Mouse (Mus musculus): Measurements from ENCODE around the gene Klf9.

Gene Klf9

DNA sequence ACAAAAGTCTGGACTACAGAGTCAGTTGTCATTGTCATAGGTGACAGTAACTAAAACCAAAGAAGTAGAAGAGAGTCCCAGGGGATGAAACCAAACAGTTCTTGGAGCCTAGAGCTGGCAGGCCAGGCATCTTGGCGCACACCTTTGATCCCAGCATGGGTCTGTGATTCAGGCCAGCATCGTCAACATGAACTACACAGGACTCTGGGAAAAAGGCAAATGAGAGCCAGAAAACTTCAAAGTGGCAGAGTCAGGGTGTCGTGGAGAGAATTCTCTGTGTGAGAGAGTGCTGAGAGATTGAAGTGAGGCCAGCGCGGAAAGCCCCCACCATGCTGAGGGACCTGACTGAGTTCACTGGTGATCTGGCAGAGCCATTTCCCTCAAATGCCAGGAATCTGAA is 29.4 kb downstream of the Klf9 start:
- CTCF ChIA-PET: interaction anchor here in 1 of 4 experiments (0.5 to 0.6 kb wide), 2 partner anchors 155 to 357 kb away, joined by 3 to 4 read pairs; no protein-coding TSS in a partner anchor
- POLR2A ChIA-PET: interaction anchor here (0.6 to 25.4 kb wide), 23 partner anchors 10 to 128 kb away, joined by 3 to 738 read pairs (median 13); partner anchors contain the start of gene Klf9 (in 2 of the 4)

DNA sequence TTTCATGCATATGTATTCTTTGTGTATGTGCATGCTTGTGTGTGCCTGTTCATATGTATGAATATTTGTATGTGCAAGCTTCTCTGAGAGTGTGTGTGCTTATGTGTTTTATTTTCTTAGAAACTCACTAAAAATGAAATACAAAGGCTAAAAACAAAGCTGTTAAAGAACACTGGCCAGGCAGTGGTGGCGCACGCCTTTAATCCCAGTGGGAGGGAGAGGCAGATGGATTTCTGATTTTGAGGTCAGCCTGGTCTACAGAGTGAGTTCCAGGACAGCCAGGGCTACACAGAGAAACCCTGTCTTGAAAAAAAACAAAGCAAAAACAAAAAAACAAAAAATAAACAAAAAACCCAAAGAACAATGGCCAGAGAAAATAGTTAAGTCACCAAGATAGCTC is 30.1 kb downstream of the Klf9 start:
- POLR2A ChIA-PET: interaction anchor here in 3 of 4 experiments (0.7 to 25.4 kb wide), 31 partner anchors 9 to 255 kb away, joined by 3 to 738 read pairs (median 6); partner anchors contain the start of gene Klf9 (in 2 of the 3)
- CTCF ChIA-PET: interaction anchor here in 2 of 4 experiments (1.5 to 1.9 kb wide), 2 partner anchors 156 to 256 kb away, joined by 3 to 4 read pairs; no protein-coding TSS in a partner anchor

DNA sequence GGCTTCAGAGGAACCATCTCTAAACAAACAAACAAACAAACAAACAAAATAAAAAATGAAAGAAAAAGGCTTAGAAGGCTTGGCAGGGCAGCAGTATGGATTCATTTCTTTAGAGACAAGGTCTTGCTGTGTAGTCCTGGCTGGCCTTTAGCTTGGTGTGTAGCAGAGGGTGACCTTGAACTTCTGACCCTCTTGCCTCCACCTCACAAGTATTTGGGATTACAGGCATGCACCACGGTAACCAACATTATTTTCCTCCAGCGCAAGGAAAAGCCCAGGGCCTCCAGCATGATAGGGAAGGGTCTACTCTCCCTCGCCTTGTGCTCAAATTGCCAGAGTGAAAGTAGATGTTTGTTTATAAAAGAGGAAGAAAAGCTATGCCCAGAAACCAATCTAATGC is 34.1 kb downstream of the Klf9 start:
- CTCF ChIA-PET: interaction anchor here in 1 of 4 experiments (1.7 kb wide), 1 partner anchor 13 kb away, joined by 3 read pairs; no protein-coding TSS in a partner anchor
- POLR2A ChIA-PET: interaction anchor here (0.6 to 4.9 kb wide), 40 partner anchors 9 to 119 kb away, joined by 3 to 51 read pairs (median 6); partner anchors contain the start of gene Klf9 (in 1 of the 4)

DNA sequence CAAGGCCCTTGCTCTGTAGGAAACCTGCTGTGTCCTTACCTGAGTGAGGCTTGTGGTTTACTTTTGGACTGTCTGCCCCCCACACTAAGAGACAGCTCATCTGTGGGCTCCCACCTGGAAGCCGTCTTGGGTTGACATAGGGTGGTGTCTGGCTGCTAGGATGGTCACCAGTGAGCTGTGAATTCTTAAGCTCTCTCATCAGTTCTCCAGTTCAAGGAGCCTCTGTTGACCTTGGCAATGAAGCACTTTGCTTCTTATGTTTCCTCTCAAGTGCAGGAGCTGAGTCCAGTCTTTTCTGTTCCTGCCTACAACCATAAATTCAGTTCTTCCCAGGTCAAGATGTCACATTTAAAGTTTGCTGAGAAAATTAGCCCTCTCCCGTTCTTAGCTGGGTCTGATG is 34.5 kb downstream of the Klf9 start:
- ChIA-PET POLR2A (interaction anchor here (0.6 to 4.9 kb wide), 43 partner anchors 9 to 156 kb away, joined by 3 to 51 read pairs (median 6); partner anchors contain the start of gene Klf9 (in 2 of the 4)), CTCF (interaction anchor here in 2 of 4 experiments (1.1 to 1.7 kb wide), 2 partner anchors 13 to 160 kb away, joined by 3 read pairs; no protein-coding TSS in a partner anchor)

DNA sequence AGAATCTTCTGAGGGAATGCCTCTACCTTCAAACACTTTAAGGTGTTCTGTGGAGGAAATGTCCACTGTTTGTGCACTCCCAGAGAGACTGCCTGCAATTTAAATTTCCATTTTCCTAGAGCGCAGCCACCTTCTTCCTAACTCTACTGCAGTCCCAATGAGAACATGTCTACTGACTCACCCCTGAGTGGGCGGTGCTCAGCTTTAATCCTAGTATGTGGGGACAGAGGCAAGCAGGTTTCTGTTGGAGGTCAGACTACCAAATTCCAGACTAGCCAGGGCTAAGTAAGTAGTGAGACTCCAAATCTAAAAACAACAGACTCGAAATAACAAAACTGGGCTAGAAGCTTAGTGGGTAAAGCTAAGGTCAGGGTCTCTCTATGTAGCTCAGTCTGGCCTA is 37.5 kb downstream of the Klf9 start:
- ChIA-PET CTCF (no interaction called here), POLR2A (interaction anchor here (0.5 to 4.8 kb wide), 17 partner anchors 10 to 378 kb away, joined by 3 to 33 read pairs (median 4); no protein-coding TSS in a partner anchor)

DNA sequence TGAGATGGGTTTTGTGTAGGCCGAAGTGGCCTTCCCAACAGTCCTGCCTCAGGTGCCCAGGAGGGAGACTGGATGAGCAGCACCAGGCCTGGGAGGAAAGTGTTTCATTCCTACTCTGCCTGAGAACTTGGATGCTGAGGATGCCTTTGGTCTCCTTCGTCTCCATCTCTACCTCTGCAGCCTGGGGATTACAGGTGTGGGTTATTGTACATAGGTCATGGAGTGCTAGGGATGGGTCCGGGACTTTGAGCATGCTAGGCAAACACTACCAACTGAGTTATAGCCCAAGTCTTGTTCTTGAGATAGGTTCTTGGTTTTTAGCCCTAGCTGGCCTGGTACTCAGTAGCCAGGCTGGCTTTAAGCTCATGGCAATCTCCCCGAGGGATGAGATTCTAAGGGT is 42.5 kb downstream of the Klf9 start:
- ChIA-PET POLR2A (interaction anchor here in 3 of 4 experiments (0.8 to 3.2 kb wide), 17 partner anchors 8 to 136 kb away, joined by 3 to 16 read pairs (median 4); no protein-coding TSS in a partner anchor), CTCF (interaction anchor here in 2 of 4 experiments (0.5 to 1.4 kb wide), 3 partner anchors 156 to 267 kb away, joined by 3 read pairs; no protein-coding TSS in a partner anchor)

DNA sequence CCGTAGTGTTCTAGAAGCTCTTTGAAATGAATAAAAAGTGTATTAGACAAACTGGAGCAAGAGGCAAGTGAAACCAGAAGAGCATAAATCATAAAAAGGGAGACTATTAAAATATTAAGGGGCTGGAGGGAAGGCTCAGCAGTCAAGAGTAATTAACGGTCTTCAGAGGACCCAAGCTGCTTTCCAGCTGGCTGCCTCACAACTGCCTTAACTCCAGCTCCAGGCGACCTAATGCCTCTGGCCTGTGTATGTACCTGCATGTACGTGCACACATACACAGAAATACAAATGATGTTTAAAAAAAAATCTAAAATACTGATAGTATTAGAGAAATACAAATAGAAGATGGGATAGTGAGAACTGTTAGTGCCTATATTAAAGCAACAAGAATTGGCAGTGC is 43.0 kb downstream of the Klf9 start:
- ChIA-PET CTCF (interaction anchor here in 3 of 4 experiments (0.5 to 1.4 kb wide), 4 partner anchors 157 to 538 kb away, joined by 3 read pairs; no protein-coding TSS in a partner anchor), POLR2A (interaction anchor here (0.6 to 3.2 kb wide), 21 partner anchors 9 to 169 kb away, joined by 3 to 16 read pairs (median 3); no protein-coding TSS in a partner anchor)

DNA sequence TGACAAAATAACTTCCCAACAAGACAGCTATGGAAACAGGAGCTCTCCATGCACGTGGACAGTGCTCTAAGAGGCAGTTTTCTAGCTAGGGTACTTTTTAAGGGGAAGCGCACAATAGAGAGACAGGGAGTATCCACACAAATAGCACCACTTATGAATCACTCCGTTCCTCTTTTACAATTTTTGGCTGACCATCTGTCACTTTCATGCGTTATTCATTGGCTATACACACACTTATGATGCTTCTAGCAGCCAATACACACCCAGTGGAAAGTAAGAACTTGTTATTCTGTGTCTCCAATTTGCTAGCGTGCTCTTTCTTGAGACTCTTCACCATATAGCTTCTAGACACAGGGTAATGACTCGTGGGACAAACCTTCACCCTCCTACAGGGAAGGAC is 46.7 kb downstream of the Klf9 start:
- CTCF ChIA-PET: no interaction called here

DNA sequence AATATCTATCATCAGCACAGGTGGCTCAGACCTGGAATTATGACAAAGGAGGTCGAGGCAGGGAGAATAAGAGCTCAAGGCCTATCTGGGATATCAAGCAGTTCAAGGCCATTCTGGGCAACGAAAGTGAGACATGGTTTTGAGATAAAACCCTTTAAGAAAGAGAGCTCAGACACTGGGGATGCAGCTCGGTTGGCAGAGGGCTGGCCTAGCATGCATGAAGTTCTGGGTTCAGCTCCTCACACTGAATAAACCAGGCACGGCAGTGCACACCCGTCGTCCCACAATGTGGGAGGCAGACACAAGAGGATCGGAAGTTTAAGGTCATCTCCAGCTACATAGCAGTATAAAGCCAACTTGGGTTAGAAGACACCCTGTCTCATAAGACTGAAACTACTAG is 48.0 kb downstream of the Klf9 start:
- ChIA-PET POLR2A (interaction anchor here in 2 of 4 experiments (0.6 to 3.2 kb wide), 6 partner anchors 14 to 1113 kb away, joined by 3 to 9 read pairs (median 3); no protein-coding TSS in a partner anchor), CTCF (interaction anchor here in 2 of 4 experiments (0.6 kb wide), 2 partner anchors 36 to 215 kb away, joined by 3 to 6 read pairs; no protein-coding TSS in a partner anchor)

More for the DNA sequence above, 46.7 kb downstream of the Klf9 start:
- POLR2A ChIA-PET: interaction anchor here in 3 of 4 experiments (0.6 to 3.2 kb wide), 3 partner anchors 52 to 300 kb away, joined by 4 to 9 read pairs (median 5); no protein-coding TSS in a partner anchor

DNA sequence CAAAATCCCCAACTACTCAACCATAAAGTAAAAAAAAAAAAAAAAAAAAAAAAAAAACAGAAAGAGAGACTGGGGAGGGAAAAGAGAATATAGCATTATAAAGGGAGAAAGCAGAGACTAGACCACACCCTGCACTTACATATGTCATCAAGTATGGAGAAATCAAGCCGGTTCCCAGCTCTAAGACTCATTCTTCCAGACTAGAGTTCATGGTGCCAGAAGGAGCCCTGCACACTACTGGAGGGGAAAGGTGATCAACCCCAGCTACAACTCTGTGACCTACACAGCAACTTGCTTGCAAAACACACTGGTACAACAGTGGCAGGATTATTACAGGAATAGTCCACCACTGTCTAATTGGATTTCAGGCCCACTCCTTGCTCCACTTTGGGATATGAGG is 48.7 kb downstream of the Klf9 start:
- ChIA-PET POLR2A (interaction anchor here in 1 of 4 experiments (0.7 to 3.2 kb wide), 5 partner anchors 12 to 1477 kb away, joined by 3 to 9 read pairs (median 3); no protein-coding TSS in a partner anchor), CTCF (interaction anchor here in 2 of 4 experiments (0.6 kb wide), 2 partner anchors 17 to 214 kb away, joined by 3 read pairs; no protein-coding TSS in a partner anchor)

DNA sequence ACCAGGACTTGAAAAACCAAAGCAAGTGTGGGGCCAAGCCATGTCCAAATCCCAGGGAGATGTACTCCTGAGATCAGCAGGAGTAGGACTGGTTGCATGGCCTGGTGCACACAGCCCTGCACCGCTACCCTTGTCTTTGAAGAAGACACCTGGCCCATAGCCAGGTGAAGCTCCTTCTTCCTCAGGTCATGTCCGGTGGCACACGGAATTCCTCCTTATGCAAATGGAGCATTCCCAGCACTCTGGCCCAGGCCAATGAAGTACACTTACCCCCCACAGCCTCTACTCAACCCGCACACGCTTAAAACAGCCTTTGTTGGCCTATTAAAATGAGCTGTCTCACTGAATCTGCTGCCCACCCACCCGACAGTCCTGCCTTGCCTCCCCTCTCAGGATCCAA is 50.5 kb downstream of the Klf9 start:
- CTCF ChIA-PET: interaction anchor here (0.6 to 1.2 kb wide), 4 partner anchors 9 to 1080 kb away, joined by 3 to 4 read pairs (median 3); no protein-coding TSS in a partner anchor
- POLR2A ChIA-PET: interaction anchor here in 2 of 4 experiments (0.6 to 3.3 kb wide), 27 partner anchors 9 to 426 kb away, joined by 3 to 15 read pairs (median 4); partner anchors contain the start of gene Klf9 (in 1 of the 2)

DNA sequence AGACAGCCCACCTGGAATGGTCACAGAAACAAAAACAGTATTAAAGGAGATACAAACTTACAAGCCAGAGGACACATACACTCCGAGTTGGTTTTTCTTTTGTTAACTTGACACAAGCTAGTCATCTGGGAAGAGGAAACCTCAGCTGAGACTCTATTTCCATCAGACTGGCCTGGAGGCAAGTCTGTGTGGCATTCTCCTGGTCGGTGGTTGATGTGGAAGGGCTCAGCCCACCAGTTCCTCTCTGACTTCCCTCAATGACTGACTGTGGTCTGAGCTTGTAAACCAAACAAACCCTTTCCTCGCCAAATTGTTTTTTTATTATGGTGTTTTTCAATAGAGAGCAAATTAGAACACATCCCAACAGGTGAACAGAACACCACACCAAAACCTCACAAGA is 52.0 kb downstream of the Klf9 start:
- ChIA-PET POLR2A (interaction anchor here in 2 of 4 experiments (0.6 to 3.3 kb wide), 9 partner anchors 9 to 117 kb away, joined by 3 to 15 read pairs (median 3); no protein-coding TSS in a partner anchor), CTCF (interaction anchor here in 2 of 4 experiments (0.5 to 0.8 kb wide), 2 partner anchors 278 to 367 kb away, joined by 3 to 6 read pairs; no protein-coding TSS in a partner anchor)

DNA sequence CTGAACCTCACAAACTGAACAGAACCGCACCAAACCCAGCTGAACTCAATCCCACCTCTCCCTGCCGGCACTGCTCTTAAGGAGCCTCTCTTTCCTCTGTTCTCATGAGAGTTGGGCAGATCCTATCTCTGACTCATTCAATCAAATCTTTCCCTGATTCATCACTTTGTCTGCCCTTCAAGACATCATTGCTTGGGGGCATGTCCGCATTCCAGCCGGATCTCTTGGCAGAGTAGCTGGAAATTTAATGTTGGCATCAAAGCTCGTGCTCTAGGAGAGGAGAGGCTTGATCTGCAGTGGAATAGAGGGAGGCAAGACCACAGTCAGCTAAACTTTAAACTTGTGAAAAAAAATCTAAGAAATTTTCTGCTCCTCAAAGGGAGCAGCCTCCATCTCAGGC is 61.1 kb downstream of the Klf9 start:
- ChIA-PET POLR2A (interaction anchor here in 2 of 4 experiments (0.5 to 1.6 kb wide), 9 partner anchors 8 to 182 kb away, joined by 3 to 5 read pairs (median 3); partner anchors contain the start of gene Klf9 (in 1 of the 2)), CTCF (no interaction called here)

DNA sequence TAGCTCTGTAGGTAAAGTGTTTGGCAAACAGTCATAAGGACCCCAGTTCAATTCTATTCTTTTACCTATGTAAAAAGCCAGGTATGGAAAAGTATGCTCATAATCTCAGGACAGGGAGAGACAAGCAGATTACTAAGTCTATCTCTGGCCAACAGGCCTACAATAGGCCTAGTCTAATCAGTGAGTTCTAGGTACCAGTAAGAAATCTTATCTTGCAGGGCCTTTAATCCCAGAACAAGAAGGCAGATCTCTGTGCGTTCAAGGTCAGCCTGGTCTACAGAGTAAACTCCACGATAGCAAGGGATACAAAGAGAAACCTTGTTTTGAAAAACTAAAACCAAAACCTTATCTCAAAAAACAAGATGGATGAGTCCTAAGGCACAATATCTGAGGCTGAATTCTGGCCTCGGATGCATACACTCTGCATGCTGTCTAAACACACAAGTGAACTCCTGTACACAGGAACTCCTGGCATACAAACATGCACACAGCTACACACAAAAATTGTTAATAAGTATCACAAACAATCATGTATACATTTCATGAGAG is 62.6 kb downstream of the Klf9 start:
- ChIA-PET CTCF (no interaction called here), POLR2A (interaction anchor here in 1 of 4 experiments (0.7 kb wide), 1 partner anchor 12 kb away, joined by 3 read pairs; no protein-coding TSS in a partner anchor)

DNA sequence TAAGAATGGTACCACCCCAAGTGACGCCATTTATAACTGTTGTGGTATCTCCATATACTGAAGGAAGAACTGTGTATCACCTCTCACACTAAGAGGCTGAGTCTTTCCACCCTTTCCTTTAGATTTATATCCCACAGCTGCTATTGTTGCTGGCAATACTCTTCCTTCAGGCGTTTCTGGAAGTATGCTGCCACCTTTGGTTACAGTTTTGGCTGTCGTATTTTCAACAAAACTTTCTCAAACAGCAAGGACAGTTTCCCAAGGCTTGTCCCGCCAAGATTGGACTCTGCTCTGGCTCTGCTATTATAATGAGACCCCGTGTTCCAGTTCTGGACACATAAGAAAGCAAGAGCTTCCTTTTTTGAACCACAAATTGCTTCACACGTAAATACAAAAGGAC is 70.3 kb downstream of the Klf9 start:
- CTCF ChIA-PET: interaction anchor here in 1 of 4 experiments (0.6 kb wide), 1 partner anchor 274 kb away, joined by 7 read pairs; no protein-coding TSS in a partner anchor
- POLR2A ChIA-PET: interaction anchor here in 2 of 4 experiments (0.5 to 1.6 kb wide), 5 partner anchors 9 to 980 kb away, joined by 3 to 4 read pairs (median 3); no protein-coding TSS in a partner anchor

DNA sequence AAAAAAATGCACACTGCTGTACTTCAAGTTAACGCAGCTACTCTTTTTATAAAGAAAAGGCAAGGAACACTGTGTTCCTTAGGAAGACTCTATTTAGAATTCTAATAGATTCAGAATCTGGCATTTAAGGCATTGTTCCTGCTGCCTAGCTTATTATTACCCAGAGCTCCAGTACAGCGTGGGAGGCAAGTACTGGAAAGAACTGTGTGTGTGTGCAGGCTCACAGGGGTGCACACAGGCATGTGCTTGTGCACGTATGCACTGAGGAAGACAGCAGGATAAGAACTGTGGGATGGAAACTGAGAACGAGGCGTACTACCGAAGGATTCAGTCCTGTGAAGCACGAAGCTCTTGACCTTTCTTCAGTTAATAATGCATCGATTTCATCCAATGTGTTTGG is 73.3 kb downstream of the Klf9 start:
- CTCF ChIA-PET: no interaction called here

More for the DNA sequence above, 73.3 kb downstream of the Klf9 start:
- POLR2A ChIA-PET: interaction anchor here in 1 of 4 experiments (0.6 to 0.8 kb wide), 2 partner anchors 34 to 38 kb away, joined by 3 read pairs; no protein-coding TSS in a partner anchor
